In genomic region chr12:17265971-17266672, GRCm38 (mm10) we compare ENCODE assay signal across 8 mouse cellular contexts. TPM values are rescaled to one million over a fixed set of nuclear protein-coding genes. Genes with fewer than 3 reads are reported as not detected.
A peak's percentile ranks its signal among the peaks of the same experiment; 100 is the strongest.
DNase-seq lines count a peak whose midpoint lies in the region; ATAC-seq lines count a peak whose summit lies in the region.

Gene Pdia6 (plus strand): TSS chr12:17266545.

- peak within 1 kb of the TSS; percentile 91 for H3K9ac ChIP-seq in forebrain, embryonic 14.5 days (ENCODE audit: low read length)
- H3K9ac ChIP-seq in neural tube, embryonic 15.5 days (replicated peaks) = peak within 1 kb of the TSS; percentile 96

- peak within 1 kb of the TSS; percentile 75 for H3K4me2 ChIP-seq in forebrain, embryonic 14.5 days (ENCODE audit: low read length)
- peak within 1 kb of the TSS; percentile 74 for H3K4me2 ChIP-seq in neural tube, embryonic 15.5 days

- peak; percentile 98 for ATAC-seq in forebrain, embryonic 14.5 days
- peak; percentile 98 for ATAC-seq in neural tube, embryonic 15.5 days (ENCODE audit: low FRiP score)

- peak within 1 kb of the TSS; percentile 96 for H3K4me3 ChIP-seq in forebrain, embryonic 14.5 days (ENCODE audit: low read depth, low read length)
- H3K4me3 ChIP-seq in neural tube, embryonic 15.5 days (replicated peaks) = peak within 1 kb of the TSS; percentile 97

- intact Hi-C loops in heart, postnatal 14 days (cut with DNase I) = loop anchor here (10.0 kb wide), 2 partner anchors 279 to 1621 kb away; partner anchors contain the start of gene Odc1

- peaks cover 14% of the 10 kb centered on the region for H3K36me3 ChIP-seq in forebrain, embryonic 14.5 days (ENCODE audit: control insufficient read depth, insufficient read depth, low read length)
- H3K36me3 ChIP-seq in neural tube, embryonic 15.5 days = peaks cover 19% of the 10 kb centered on the region

- 1% methylated on average over 48 of the region's 48 CpGs for WGBS in forebrain, embryonic 14.5 days
- 2% methylated on average over 45 of the region's 48 CpGs for WGBS in neural tube, embryonic 15.5 days

- no peaks in the 10 kb centered on the region for H3K9me3 ChIP-seq in forebrain, embryonic 14.5 days (replicated peaks; ENCODE audit: control insufficient read depth, low read length)
- no peaks in the 10 kb centered on the region for H3K9me3 ChIP-seq in neural tube, embryonic 15.5 days (replicated peaks)

- H3K4me1 ChIP-seq in forebrain, embryonic 14.5 days (ENCODE audit: control insufficient read depth, insufficient read depth, low read length) = peaks cover 17% of the 10 kb centered on the region
- peaks cover 37% of the 10 kb centered on the region for H3K4me1 ChIP-seq in neural tube, embryonic 15.5 days

- peak within 1 kb of the TSS; percentile 86 for H3K27ac ChIP-seq in forebrain, embryonic 14.5 days (ENCODE audit: low read depth, low read length)
- H3K27ac ChIP-seq in neural tube, embryonic 15.5 days (replicated peaks) = peak within 1 kb of the TSS; percentile 90

- H3K27me3 ChIP-seq in forebrain, embryonic 14.5 days (replicated peaks; ENCODE audit: control insufficient read depth, insufficient read depth, low read length) = no peaks in the 10 kb centered on the region
- H3K27me3 ChIP-seq in neural tube, embryonic 15.5 days (replicated peaks) = no peaks in the 10 kb centered on the region

- peak; percentile 92 for DNase-seq in ES-CJ7 (ENCODE audit: low read depth, low spot score)
- DNase-seq in cerebellum, adult 11 months = peak; percentile 88
- peak; percentile 98 for DNase-seq in forebrain, embryonic 14.5 days (ENCODE audit: low spot score)
- peak; percentile 94 to 95 for DNase-seq in heart, postnatal 14 days
- peak; percentile 90 for DNase-seq in layer of hippocampus, adult 11-12 months (ENCODE audit: low spot score)
- DNase-seq in lung, adult 18-20 months = peak; percentile 91 to 92
- peak; percentile 92 for DNase-seq in testis, postnatal 14 days (ENCODE audit: low spot score)

RNA-seq across cellular contexts. Expression of gene Pdia6, which starts in this region (rescaled TPM):
- 357 and 368 TPM in 2 replicates for polyA plus RNA-seq in forebrain, embryonic 14.5 days (2014; fragmentation: Nextera tagmentation; extraction: Ambion mirVana)
- total RNA-seq in heart, postnatal 14 days (2021) = 100 to 1,000 TPM in 1 of 2 experiments, 10 to 100 TPM in 1; 76.7 to 102 TPM
- 280 and 319 TPM in 2 replicates for polyA plus RNA-seq in neural tube, embryonic 15.5 days (2015; fragmentation: Nextera tagmentation; extraction: Ambion mirVana)

Comparison
In these comparisons a context has a peak if more than half of its experiments do, and no peak if none do; other contexts are left out.
1. Peak in every context shown above with its lines: DNase-seq, ATAC-seq, H3K4me3 ChIP-seq and H3K27ac ChIP-seq.